Mouse (Mus musculus): ENCODE results near the gene Gm35549.

DNA sequence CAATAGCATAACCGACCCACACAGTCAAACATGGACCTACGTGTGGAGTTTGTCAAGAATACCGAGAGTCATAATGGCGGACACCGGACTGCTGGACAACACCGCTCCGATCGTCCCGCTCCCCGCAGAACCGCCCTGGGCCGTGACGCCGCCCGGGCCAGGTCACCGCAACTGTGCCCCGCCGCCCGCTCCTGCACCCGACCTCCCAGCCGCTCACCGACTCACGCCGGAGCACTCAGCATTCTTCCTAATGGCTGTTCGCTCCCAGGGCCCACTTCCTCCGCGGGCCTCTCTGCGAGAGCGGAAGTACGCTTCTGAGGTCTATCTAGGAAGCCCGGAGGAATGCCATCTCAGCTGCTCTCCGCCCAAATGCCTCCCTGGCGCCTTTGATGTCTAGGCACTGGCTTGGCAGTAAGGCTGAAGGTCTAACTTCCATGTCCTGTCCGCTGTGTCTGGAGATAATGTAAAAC, 21.9 kb upstream of the Gm35549 start, which contains the start of gene Zfp445:
- no peak for TF ChIP-seq EP300 (optimal IDR thresholded peaks at IDR 0.05)
- TF ChIP-seq CTCF (IDR thresholded peaks at IDR 0.05; ENCODE audit: low read depth), result no peak

All from stomach, postnatal 0 days (tissue).